Mouse (Mus musculus) spleen, adult 18-20 months (tissue): ENCODE data around the gene Slc35b1.
"Not testable (repeated sequence)": the region's sequence is repeated elsewhere in the genome, so short reads cannot be mapped to it uniquely, and the experiment has no call there.

Source experiments
- DNase-seq, 2 experiments: peaks; one replicate each; pipeline ENCODE4 v3.0.0; 2022; ENCODE audit warnings: mixed read lengths in 2 of 2

Gene Slc35b1

GRCm38 (mm10) chr11:95396548-95396947, 12.1 kb downstream of the Slc35b1 start:
- no peak for DNase-seq

- DNase-seq, result peak; percentile 32 to 79
Observed at GRCm38 (mm10) chr11:95397843-95398835, 13.6 kb downstream of the Slc35b1 start.

- no peak for DNase-seq
Observed at GRCm38 (mm10) chr11:95399520-95400020, 15.1 kb downstream of the Slc35b1 start.

GRCm38 (mm10) chr11:95401568-95401967, 17.1 kb downstream of the Slc35b1 start:
- DNase-seq, result no peak

GRCm38 (mm10) chr11:95402196-95402595, 17.7 kb downstream of the Slc35b1 start:
- DNase-seq, result no peak

- no peak for DNase-seq
Observed at GRCm38 (mm10) chr11:95402658-95403101, 18.2 kb downstream of the Slc35b1 start.

GRCm38 (mm10) chr11:95403382-95404340, 19.2 kb downstream of the Slc35b1 start:
- DNase-seq, result no peak

- no peak for DNase-seq
Observed at GRCm38 (mm10) chr11:95405771-95406170, 21.3 kb downstream of the Slc35b1 start.

GRCm38 (mm10) chr11:95406398-95406797, 21.9 kb downstream of the Slc35b1 start:
- not testable (repeated sequence) for DNase-seq

GRCm38 (mm10) chr11:95409450-95410112, 25.1 kb downstream of the Slc35b1 start:
- no peak for DNase-seq

- no peak for DNase-seq
Observed at GRCm38 (mm10) chr11:95411453-95412013, 27.0 kb downstream of the Slc35b1 start.

- no peak for DNase-seq
Observed at GRCm38 (mm10) chr11:95412615-95413014, 28.1 kb downstream of the Slc35b1 start.

GRCm38 (mm10) chr11:95413641-95414535, 29.4 kb downstream of the Slc35b1 start, which contains the start of gene Spop:
TSS of gene Spop (plus strand) at chr11:95414080.
- DNase-seq, result peak; percentile 88 to 94

- peak; percentile 85 to 87 for DNase-seq
Observed at GRCm38 (mm10) chr11:95414536-95415161, 30.2 kb downstream of the Slc35b1 start.

- no peak for DNase-seq
Observed at GRCm38 (mm10) chr11:95415931-95416330, 31.4 kb downstream of the Slc35b1 start.

- DNase-seq, result no peak
Observed at GRCm38 (mm10) chr11:95417341-95417740, 32.8 kb downstream of the Slc35b1 start.

GRCm38 (mm10) chr11:95420880-95421435, 36.5 kb downstream of the Slc35b1 start:
- DNase-seq, result no peak

- DNase-seq, result no peak
Observed at GRCm38 (mm10) chr11:95423505-95423904, 39.0 kb downstream of the Slc35b1 start.

- DNase-seq, result no peak
Observed at GRCm38 (mm10) chr11:95431344-95431743, 46.9 kb downstream of the Slc35b1 start.

GRCm38 (mm10) chr11:95432194-95432593, 47.7 kb downstream of the Slc35b1 start:
- DNase-seq, result peak; percentile 11 to 47
